Mouse (Mus musculus) left cerebral cortex, postnatal 10 days (tissue): ENCODE measurements around the gene Ctnnd1. TPM values are rescaled to one million over a fixed set of nuclear protein-coding genes. Genes with fewer than 3 reads are reported as not detected.

Source experiments
- total RNA-seq, 2 experiments: library from RNA; stranded (reverse); gene quantifications; 2 replicates each; pipeline ENCODE4 v1.2.3; 2021

The Ctnnd1 gene
- total RNA-seq, 2 experiments from 2014 or later, result 61.3 to 64.7 TPM

Other genes starting within 250 kb of the Ctnnd1 start
- gene Calcrl, start 225.4 kb downstream of the Ctnnd1 start, total RNA-seq, result 10 to 100 TPM in 1 of 2 experiments, 1 to 10 TPM in 1; 7.7 to 10.4 TPM
- 1 to 10 TPM; 6.2 to 7.6 TPM for gene Tfpi, start 174.0 kb downstream of the Ctnnd1 start, total RNA-seq
- not detected for gene Btbd18, start 8.3 kb upstream of the Ctnnd1 start, total RNA-seq
- gene Selenoh, start 20.0 kb upstream of the Ctnnd1 start, total RNA-seq, result 10 to 100 TPM; 71.0 to 73.0 TPM
- 10 to 100 TPM in 1 of 2 experiments, 1 to 10 TPM in 1; 6.7 to 11.1 TPM for gene Gm28635, start 27.3 kb upstream of the Ctnnd1 start, total RNA-seq
- gene Med19, start 27.6 kb upstream of the Ctnnd1 start, total RNA-seq, result 10 to 100 TPM; 36.1 to 36.8 TPM
- gene Tmx2, start 28.4 kb upstream of the Ctnnd1 start, total RNA-seq, result 100 to 1,000 TPM; 183 to 192 TPM
- gene Zdhhc5, start 64.4 kb upstream of the Ctnnd1 start, total RNA-seq, result 10 to 100 TPM; 37.0 to 38.4 TPM
- gene Clp1, start 76.6 kb upstream of the Ctnnd1 start, total RNA-seq, result 1 to 10 TPM; 8.0 to 8.3 TPM
- gene Ypel4, start 83.3 kb upstream of the Ctnnd1 start, total RNA-seq, result 10 to 100 TPM; 21.9 to 23.2 TPM
- gene Gm19426, start 92.9 kb upstream of the Ctnnd1 start, total RNA-seq, result 1 to 10 TPM; 3.0 to 3.6 TPM
- gene Serping1, start 124.7 kb upstream of the Ctnnd1 start, total RNA-seq, result 1 to 10 TPM; 4.7 to 6.9 TPM
- gene Ube2l6, start 148.1 kb upstream of the Ctnnd1 start, total RNA-seq, result 1 to 10 TPM; 6.5 to 6.8 TPM
- not detected for gene Smtnl1, start 171.9 kb upstream of the Ctnnd1 start, total RNA-seq
- gene Timm10, start 176.2 kb upstream of the Ctnnd1 start, total RNA-seq, result 10 to 100 TPM; 62.8 to 66.7 TPM
- gene Slc43a1, start 188.1 kb upstream of the Ctnnd1 start, total RNA-seq, result under 1 TPM; 0.34 to 0.43 TPM
- gene Rtn4rl2, start 235.9 kb upstream of the Ctnnd1 start, total RNA-seq, result 10 to 100 TPM; 82.1 to 83.8 TPM